Mouse (Mus musculus) hindbrain, postnatal 0 days (tissue): Measurements from ENCODE around the gene Zfp628. TPM values are rescaled to one million over a fixed set of nuclear protein-coding genes. Genes with fewer than 3 reads are reported as not detected.

ENCODE experiments used
- ATAC-seq: fragments of 200-750 bp; cut with Nextera tagmentation; 2 replicates; pipeline ENCODE4 v1.8.0; 2017; ENCODE audit warnings: mild to moderate bottlenecking, moderate TSS enrichment, moderate library complexity
- DNase-seq: peaks from one replicate; pipeline ENCODE4 v3.0.0-alpha.2; 2015; ENCODE audit warnings: low spot score
- H3K27ac ChIP-seq: fragments of 300-500 bp; sonication (generic); 2 replicates; pipeline ENCODE4 v1.5.1; 2014; ENCODE audit warnings: mild to moderate bottlenecking
- H3K27me3 ChIP-seq: fragments of 300-500 bp; sonication (generic); 2 replicates; pipeline ENCODE4 v1.6.1; 2014; ENCODE audit warnings: low read length, mixed read lengths; ENCODE audit not compliant: insufficient read depth
- H3K36me3 ChIP-seq: fragments of 300-500 bp; sonication (generic); 2 replicates; pipeline ENCODE4 v1.6.1; 2014; ENCODE audit warnings: low read length, mixed read lengths; ENCODE audit not compliant: insufficient read depth
- H3K4me1 ChIP-seq: fragments of 300-500 bp; sonication (generic); 2 replicates; pipeline ENCODE4 v1.6.1; 2014; ENCODE audit warnings: antibody characterized with exemption, low read length, mixed read lengths; ENCODE audit not compliant: insufficient read depth
- H3K4me2 ChIP-seq: fragments of 300-500 bp; sonication (generic); 2 replicates; pipeline ENCODE4 v1.6.1; 2014; ENCODE audit warnings: low read depth, mild to moderate bottlenecking, low read length, moderate library complexity, mixed read lengths
- H3K4me3 ChIP-seq: fragments of 300-500 bp; sonication (generic); 2 replicates; pipeline ENCODE4 v1.5.1; 2014; ENCODE audit warnings: low read length
- H3K9ac ChIP-seq: fragments of 300-500 bp; sonication (generic); replicated peaks from 2 replicates; pipeline ENCODE4 v1.6.1; 2014; ENCODE audit warnings: mild to moderate bottlenecking, low read length, moderate library complexity, mixed read lengths
- H3K9me3 ChIP-seq: fragments of 300-500 bp; sonication (generic); 2 replicates; pipeline ENCODE4 v1.6.1; 2016; ENCODE audit warnings: low read length, mixed read lengths
- CTCF ChIP-seq: IDR thresholded peaks from 2 replicates; pipeline ENCODE4 v1.5.1; 2016; ENCODE audit warnings: antibody characterized with exemption, control low read depth, low read depth
- WGBS: fragments of 180-500 bp; shearing (Covaris S2); extraction: QIAGEN DNeasy Blood & Tissue Kit; methylation state at CpG from one replicate; pipeline ENCODE4 v1.1.7; 2014; 5-methylcytosine and 5-hydroxymethylcytosine counted together
- polyA plus RNA-seq: library from polyadenylated mRNA; unstranded; fragments of >200 nt; fragmentation: Nextera tagmentation; extraction: Ambion mirVana; gene quantifications from 2 replicates; pipeline ENCODE4 v1.2.1, GENCODE M21; 2015
- total RNA-seq: library from RNA; depleted of rRNA; stranded (reverse); fragments of >200 nt; gene quantifications from 2 replicates; pipeline ENCODE4 v1.2.3, GENCODE M21; 2014

Zfp628 gene
- total and polyA plus RNA-seq, 2 experiments from 2014 or later = 5.7 to 12.7 TPM

- H3K4me3 ChIP-seq = peak overlapping the region; percentile 33
- 26% methylated on average over 11 of the region's 11 CpGs for WGBS
- no peak for TF ChIP-seq CTCF
- H3K9ac ChIP-seq = no peak overlapping the region
- H3K27ac ChIP-seq = peak overlapping the region; percentile 22; the same call in 1 of the 2 replicates
- H3K4me2 ChIP-seq = peak overlapping the region; percentile 58
- ATAC-seq (no peak), DNase-seq (no peak)
- H3K27me3 ChIP-seq = no peaks in the 10 kb centered on the region
- no peaks in the 10 kb centered on the region for H3K36me3 ChIP-seq
- H3K9me3 ChIP-seq = no peaks in the 10 kb centered on the region
- H3K4me1 ChIP-seq = 0 out of 2 replicates have a peak, but pooled peaks cover 6% of the 10 kb centered on the region
Measured at GRCm38 (mm10) chr7:4900523-4900851, 14.5 kb upstream of the Zfp628 start.

GRCm38 (mm10) chr7:4901171-4901570 is 13.8 kb upstream of the Zfp628 start:
- Histone ChIP-seq H3K9ac (no peak overlapping the region), H3K27ac (no peak overlapping the region), H3K36me3 (no peaks in the 10 kb centered on the region), H3K4me3 (no peak overlapping the region), H3K27me3 (no peaks in the 10 kb centered on the region), H3K4me1 (0 out of 2 replicates have a peak, but pooled peaks cover 6% of the 10 kb centered on the region), H3K4me2 (0 out of 2 replicates have a peak overlapping the region, but pooled peaks have one; percentile 58), H3K9me3 (no peaks in the 10 kb centered on the region)
- TF ChIP-seq CTCF = peak; percentile 71
- DNase-seq (peak; percentile 46), ATAC-seq (peak; percentile 19; the same call in 1 of the 2 replicates)
- WGBS = 51% methylated on average over 8 of the region's 8 CpGs

GRCm38 (mm10) chr7:4902404-4902803 is 12.6 kb upstream of the Zfp628 start:
- no peak for TF ChIP-seq CTCF
- Histone ChIP-seq H3K4me2 (no peak overlapping the region), H3K4me3 (no peak overlapping the region), H3K9me3 (no peaks in the 10 kb centered on the region), H3K4me1 (0 out of 2 replicates have a peak, but pooled peaks cover 6% of the 10 kb centered on the region), H3K9ac (no peak overlapping the region), H3K27me3 (no peaks in the 10 kb centered on the region), H3K27ac (no peak overlapping the region), H3K36me3 (no peaks in the 10 kb centered on the region)
- ATAC-seq (no peak), DNase-seq (no peak)
- WGBS = 78% methylated on average over 9 of the region's 9 CpGs

- Histone ChIP-seq H3K4me1 (no peaks in the 10 kb centered on the region), H3K4me2 (no peak within 1 kb of the TSS), H3K4me3 (no peak within 1 kb of the TSS), H3K36me3 (no peaks in the 10 kb centered on the region), H3K27me3 (no peaks in the 10 kb centered on the region), H3K9ac (no peak within 1 kb of the TSS), H3K27ac (no peak within 1 kb of the TSS), H3K9me3 (no peaks in the 10 kb centered on the region)
- no peak for TF ChIP-seq CTCF
- no peak for ATAC-seq
- DNase-seq = no peak
- 61% methylated on average over 10 of the region's 10 CpGs for WGBS
Measured at GRCm38 (mm10) chr7:4906466-4906950, 8.5 kb upstream of the Zfp628 start, which contains the start of gene Gm36210. TSS of gene Gm36210 (minus strand) at chr7:4906516.

GRCm38 (mm10) chr7:4911561-4911960 is 3.5 kb upstream of the Zfp628 start:
- Histone ChIP-seq H3K9me3 (no peaks in the 10 kb centered on the region), H3K4me2 (no peak overlapping the region), H3K27me3 (no peaks in the 10 kb centered on the region), H3K9ac (no peak overlapping the region), H3K27ac (no peak overlapping the region), H3K4me3 (no peak overlapping the region), H3K36me3 (no peaks in the 10 kb centered on the region), H3K4me1 (peaks cover 7% of the 10 kb centered on the region)
- ATAC-seq = no peak
- TF ChIP-seq CTCF = peak; percentile 64; the same call in 1 of the 2 replicates
- WGBS = 29% methylated on average over 9 of the region's 9 CpGs
- peak; percentile 72 for DNase-seq

GRCm38 (mm10) chr7:4912248-4912647 is 2.8 kb upstream of the Zfp628 start:
- Histone ChIP-seq H3K4me2 (no peak overlapping the region), H3K9ac (no peak overlapping the region), H3K4me3 (no peak overlapping the region), H3K27ac (no peak overlapping the region), H3K9me3 (no peaks in the 10 kb centered on the region), H3K27me3 (no peaks in the 10 kb centered on the region), H3K36me3 (no peaks in the 10 kb centered on the region), H3K4me1 (peaks cover 10% of the 10 kb centered on the region)
- ATAC-seq = no peak
- peak; percentile 48 for DNase-seq
- no peak for TF ChIP-seq CTCF
- WGBS = 67% methylated on average over 5 of the region's 5 CpGs

- peak overlapping the region; percentile 80 for H3K4me3 ChIP-seq
- peak; percentile 62 for DNase-seq
- H3K27me3 ChIP-seq = no peaks in the 10 kb centered on the region
- H3K27ac ChIP-seq = peak overlapping the region; percentile 98
- peak overlapping the region; percentile 82 for H3K9ac ChIP-seq
- no peak for TF ChIP-seq CTCF
- peaks cover 27% of the 10 kb centered on the region; the same call in 1 of the 2 replicates for H3K36me3 ChIP-seq
- no peaks in the 10 kb centered on the region for H3K9me3 ChIP-seq
- peaks cover 10% of the 10 kb centered on the region for H3K4me1 ChIP-seq
- ATAC-seq = peak; percentile 48
- 12% methylated on average over 14 of the region's 14 CpGs for WGBS
- peak overlapping the region; percentile 78 for H3K4me2 ChIP-seq
Measured at GRCm38 (mm10) chr7:4915669-4916416, 826 bp downstream of the Zfp628 start.
